Mouse (Mus musculus): Measurements from ENCODE around the gene Ctdnep1. TPM values are rescaled to one million over a fixed set of nuclear protein-coding genes. Genes with fewer than 3 reads are reported as not detected.

The Ctdnep1 gene
- polyA plus RNA-seq, 1 experiment from 2014 or later = 20.6 TPM

- Histone ChIP-seq H3K9me3 (ENCODE audit: control insufficient read depth, low read length) (no peaks in the 10 kb centered on the region), H3K4me3 (ENCODE audit: low read length) (peak within 1 kb of the TSS; percentile 60), H3K4me2 (ENCODE audit: low read depth, low read length) (peak within 1 kb of the TSS; percentile 60), H3K36me3 (ENCODE audit: control insufficient read depth, insufficient read depth, low read length) (peaks cover 13% of the 10 kb centered on the region), H3K4me1 (replicated peaks; ENCODE audit: control insufficient read depth, insufficient read depth, low read length) (peaks cover 8% of the 10 kb centered on the region), H3K27ac (ENCODE audit: low read length) (peak within 1 kb of the TSS; percentile 87), H3K27me3 (ENCODE audit: control insufficient read depth, insufficient read depth, low read depth, low read length) (peaks cover 37% of the 10 kb centered on the region), H3K9ac (ENCODE audit: low read length) (peak within 1 kb of the TSS; percentile 73)
- WGBS = 6% methylated on average over 24 of the region's 24 CpGs
- 0 out of 2 replicates have a peak, but pooled peaks have one; percentile 11 for ATAC-seq (ENCODE audit: low read depth)
Measured at GRCm38 (mm10) chr11:69964650-69965270, 16.2 kb upstream of the Ctdnep1 start, which contains the start of gene Cldn7. Cldn7 (plus strand) TSS chr11:69964779.

GRCm38 (mm10) chr11:69965271-69966005 is 15.5 kb upstream of the Ctdnep1 start:
- Histone ChIP-seq H3K4me1 (replicated peaks; ENCODE audit: control insufficient read depth, insufficient read depth, low read length) (peaks cover 8% of the 10 kb centered on the region), H3K4me3 (ENCODE audit: low read length) (peak overlapping the region; percentile 60), H3K27me3 (ENCODE audit: control insufficient read depth, insufficient read depth, low read depth, low read length) (peaks cover 37% of the 10 kb centered on the region), H3K9me3 (ENCODE audit: control insufficient read depth, low read length) (no peaks in the 10 kb centered on the region), H3K27ac (ENCODE audit: low read length) (peak overlapping the region; percentile 87), H3K9ac (ENCODE audit: low read length) (peak overlapping the region; percentile 73), H3K36me3 (ENCODE audit: control insufficient read depth, insufficient read depth, low read length) (peaks cover 18% of the 10 kb centered on the region), H3K4me2 (ENCODE audit: low read depth, low read length) (peak overlapping the region; percentile 60)
- peak; percentile 87 for ATAC-seq (ENCODE audit: low read depth)
- 2% methylated on average over 47 of the region's 49 CpGs for WGBS

GRCm38 (mm10) chr11:69966006-69966859 is 14.7 kb upstream of the Ctdnep1 start:
- Histone ChIP-seq H3K27ac (ENCODE audit: low read length) (peak overlapping the region; percentile 86), H3K4me1 (replicated peaks; ENCODE audit: control insufficient read depth, insufficient read depth, low read length) (peaks cover 8% of the 10 kb centered on the region), H3K4me3 (ENCODE audit: low read length) (peak overlapping the region; percentile 60), H3K4me2 (ENCODE audit: low read depth, low read length) (peak overlapping the region; percentile 60), H3K9ac (ENCODE audit: low read length) (peak overlapping the region; percentile 73), H3K36me3 (ENCODE audit: control insufficient read depth, insufficient read depth, low read length) (peaks cover 21% of the 10 kb centered on the region), H3K27me3 (ENCODE audit: control insufficient read depth, insufficient read depth, low read depth, low read length) (peaks cover 37% of the 10 kb centered on the region), H3K9me3 (ENCODE audit: control insufficient read depth, low read length) (no peaks in the 10 kb centered on the region)
- WGBS = under 1% methylated on average over 59 of the region's 59 CpGs
- peak; percentile 66 for ATAC-seq (ENCODE audit: low read depth)

GRCm38 (mm10) chr11:69966860-69967517 is 14.0 kb upstream of the Ctdnep1 start:
- Histone ChIP-seq H3K9me3 (ENCODE audit: control insufficient read depth, low read length) (no peaks in the 10 kb centered on the region), H3K27me3 (ENCODE audit: control insufficient read depth, insufficient read depth, low read depth, low read length) (peaks cover 37% of the 10 kb centered on the region), H3K4me1 (replicated peaks; ENCODE audit: control insufficient read depth, insufficient read depth, low read length) (peaks cover 8% of the 10 kb centered on the region), H3K4me2 (ENCODE audit: low read depth, low read length) (peak overlapping the region; percentile 60), H3K27ac (ENCODE audit: low read length) (peak overlapping the region; percentile 86), H3K4me3 (ENCODE audit: low read length) (peak overlapping the region; percentile 60), H3K9ac (ENCODE audit: low read length) (peak overlapping the region; percentile 73), H3K36me3 (ENCODE audit: control insufficient read depth, insufficient read depth, low read length) (peaks cover 21% of the 10 kb centered on the region)
- no peak for ATAC-seq (ENCODE audit: low read depth)
- WGBS = 33% methylated on average over 17 of the region's 17 CpGs

- Histone ChIP-seq H3K9me3 (ENCODE audit: control insufficient read depth, low read length) (no peaks in the 10 kb centered on the region), H3K27me3 (ENCODE audit: control insufficient read depth, insufficient read depth, low read depth, low read length) (peaks cover 34% of the 10 kb centered on the region), H3K9ac (ENCODE audit: low read length) (no peak overlapping the region), H3K4me2 (ENCODE audit: low read depth, low read length) (no peak overlapping the region), H3K4me3 (ENCODE audit: low read length) (no peak overlapping the region), H3K36me3 (ENCODE audit: control insufficient read depth, insufficient read depth, low read length) (peaks cover 26% of the 10 kb centered on the region), H3K4me1 (replicated peaks; ENCODE audit: control insufficient read depth, insufficient read depth, low read length) (peaks cover 8% of the 10 kb centered on the region), H3K27ac (ENCODE audit: low read length) (no peak overlapping the region)
- ATAC-seq (ENCODE audit: low read depth) = no peak
- 64% methylated on average over 4 of the region's 4 CpGs for WGBS
Measured at GRCm38 (mm10) chr11:69968793-69969192, 12.2 kb upstream of the Ctdnep1 start.

- Histone ChIP-seq H3K4me2 (ENCODE audit: low read depth, low read length) (no peak overlapping the region), H3K9ac (ENCODE audit: low read length) (no peak overlapping the region), H3K27me3 (ENCODE audit: control insufficient read depth, insufficient read depth, low read depth, low read length) (peaks cover 19% of the 10 kb centered on the region), H3K9me3 (ENCODE audit: control insufficient read depth, low read length) (no peaks in the 10 kb centered on the region), H3K4me1 (replicated peaks; ENCODE audit: control insufficient read depth, insufficient read depth, low read length) (peaks cover 8% of the 10 kb centered on the region), H3K36me3 (ENCODE audit: control insufficient read depth, insufficient read depth, low read length) (peaks cover 34% of the 10 kb centered on the region), H3K4me3 (ENCODE audit: low read length) (no peak overlapping the region), H3K27ac (ENCODE audit: low read length) (no peak overlapping the region)
- no peak for ATAC-seq (ENCODE audit: low read depth)
- 78% methylated on average over 6 of the region's 6 CpGs for WGBS
Measured at GRCm38 (mm10) chr11:69970222-69970621, 10.7 kb upstream of the Ctdnep1 start.

- ATAC-seq (ENCODE audit: low read depth) = no peak
- H3K27ac ChIP-seq (ENCODE audit: low read length) = no peak overlapping the region
Measured at GRCm38 (mm10) chr11:69970775-69971174, 10.2 kb upstream of the Ctdnep1 start.

GRCm38 (mm10) chr11:69974907-69975306 is 6.0 kb upstream of the Ctdnep1 start:
- Histone ChIP-seq H3K4me2 (ENCODE audit: low read depth, low read length) (no peak overlapping the region), H3K36me3 (ENCODE audit: control insufficient read depth, insufficient read depth, low read length) (peaks cover 21% of the 10 kb centered on the region), H3K27ac (ENCODE audit: low read length) (no peak overlapping the region), H3K4me3 (ENCODE audit: low read length) (no peak overlapping the region), H3K9me3 (ENCODE audit: control insufficient read depth, low read length) (no peaks in the 10 kb centered on the region), H3K27me3 (ENCODE audit: control insufficient read depth, insufficient read depth, low read depth, low read length) (no peaks in the 10 kb centered on the region), H3K4me1 (replicated peaks; ENCODE audit: control insufficient read depth, insufficient read depth, low read length) (peaks cover 6% of the 10 kb centered on the region; the same call in 1 of the 2 replicates), H3K9ac (ENCODE audit: low read length) (no peak overlapping the region)
- no peak for ATAC-seq (ENCODE audit: low read depth)
- 86% methylated on average over 2 of the region's 2 CpGs for WGBS

More at GRCm38 (mm10) chr11:69970775-69971174, 10.2 kb upstream of the Ctdnep1 start:
- H3K9ac ChIP-seq (ENCODE audit: low read length) = no peak overlapping the region
- H3K4me3 ChIP-seq (ENCODE audit: low read length) = no peak overlapping the region
- H3K36me3 ChIP-seq (ENCODE audit: control insufficient read depth, insufficient read depth, low read length) = peaks cover 34% of the 10 kb centered on the region
- H3K4me1 ChIP-seq (replicated peaks; ENCODE audit: control insufficient read depth, insufficient read depth, low read length) = peaks cover 8% of the 10 kb centered on the region
- H3K4me2 ChIP-seq (ENCODE audit: low read depth, low read length) = no peak overlapping the region
- H3K9me3 ChIP-seq (ENCODE audit: control insufficient read depth, low read length) = no peaks in the 10 kb centered on the region
- 55% methylated on average over 3 of the region's 3 CpGs for WGBS
- peaks cover 14% of the 10 kb centered on the region for H3K27me3 ChIP-seq (ENCODE audit: control insufficient read depth, insufficient read depth, low read depth, low read length)
